Mouse (Mus musculus) right cerebral cortex, postnatal 25 days (tissue): ENCODE measurements around the gene Cd3e.
"Not testable (repeated sequence)": the region's sequence is repeated elsewhere in the genome, so short reads cannot be mapped to it uniquely, and the experiment has no call there.

ENCODE experiments used
- DNase-seq: peaks from one replicate; pipeline ENCODE4 v3.0.0; 2022

Gene Cd3e

GRCm38 (mm10) chr9:44969450-44969849 lies 40.0 kb downstream of the Cd3e start:
- DNase-seq: no peak

GRCm38 (mm10) chr9:44967763-44968162 lies 41.7 kb downstream of the Cd3e start:
- DNase-seq: not testable (repeated sequence)

GRCm38 (mm10) chr9:44966815-44967242 lies 42.6 kb downstream of the Cd3e start:
- DNase-seq: peak; percentile 39

- no peak for DNase-seq
Observed at GRCm38 (mm10) chr9:44965833-44966466, 43.5 kb downstream of the Cd3e start.

GRCm38 (mm10) chr9:44965126-44965832 lies 44.1 kb downstream of the Cd3e start, which contains the start of gene Ube4a:
Ube4a (minus strand) TSS chr9:44965600.
- DNase-seq: peak; percentile 99

GRCm38 (mm10) chr9:44954432-44954831 lies 55.0 kb downstream of the Cd3e start:
- no peak for DNase-seq
